Mouse (Mus musculus) 416B (cell line): ENCODE measurements around the gene Kcnj9.
A peak's percentile ranks its signal among the peaks of the same experiment; 100 is the strongest.

ENCODE experiments used
- DNase-seq: peaks from one replicate; pipeline ENCODE4 v3.0.0; 2011; ENCODE audit warnings: low read depth

Gene Kcnj9

DNA sequence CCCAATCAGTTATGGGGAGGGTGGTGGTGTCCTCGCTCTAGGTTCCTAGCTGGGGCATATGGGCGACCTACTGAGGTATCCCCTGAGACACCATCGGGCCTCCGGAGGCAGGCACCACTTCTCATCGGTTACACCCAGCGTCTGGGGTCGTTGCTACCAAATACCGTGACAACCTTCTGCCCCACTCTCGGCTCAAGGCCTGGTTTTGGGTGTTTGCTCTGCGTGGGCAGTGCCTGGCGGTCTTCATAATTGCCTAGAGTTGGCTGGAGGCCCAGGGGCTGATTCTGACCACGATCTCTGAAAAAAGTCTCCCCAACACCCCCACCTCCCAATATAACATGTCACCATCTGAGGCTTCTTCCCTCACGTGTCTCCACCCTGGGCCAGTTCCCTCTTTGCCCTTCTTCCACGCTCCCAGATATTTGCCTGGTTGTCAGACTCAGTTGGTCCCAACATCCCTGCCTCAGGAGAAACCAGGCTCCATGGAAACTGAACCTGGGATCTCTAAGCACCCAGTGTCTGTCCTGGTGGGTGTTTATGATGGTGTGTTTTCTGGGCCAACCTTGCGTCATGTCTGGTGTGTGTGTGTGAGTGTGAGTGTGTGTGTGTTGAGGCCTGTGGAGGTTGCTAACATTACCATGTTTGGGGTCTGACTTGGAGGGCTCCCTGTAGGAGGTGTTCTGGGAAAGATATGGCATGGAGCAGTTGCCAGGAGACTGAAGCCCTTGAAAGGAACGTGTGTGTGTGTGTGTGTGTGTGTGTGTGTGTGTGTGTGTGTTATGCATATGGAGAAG lies 16.2 kb downstream of the Kcnj9 start:
- peak; percentile 49 for DNase-seq

DNA sequence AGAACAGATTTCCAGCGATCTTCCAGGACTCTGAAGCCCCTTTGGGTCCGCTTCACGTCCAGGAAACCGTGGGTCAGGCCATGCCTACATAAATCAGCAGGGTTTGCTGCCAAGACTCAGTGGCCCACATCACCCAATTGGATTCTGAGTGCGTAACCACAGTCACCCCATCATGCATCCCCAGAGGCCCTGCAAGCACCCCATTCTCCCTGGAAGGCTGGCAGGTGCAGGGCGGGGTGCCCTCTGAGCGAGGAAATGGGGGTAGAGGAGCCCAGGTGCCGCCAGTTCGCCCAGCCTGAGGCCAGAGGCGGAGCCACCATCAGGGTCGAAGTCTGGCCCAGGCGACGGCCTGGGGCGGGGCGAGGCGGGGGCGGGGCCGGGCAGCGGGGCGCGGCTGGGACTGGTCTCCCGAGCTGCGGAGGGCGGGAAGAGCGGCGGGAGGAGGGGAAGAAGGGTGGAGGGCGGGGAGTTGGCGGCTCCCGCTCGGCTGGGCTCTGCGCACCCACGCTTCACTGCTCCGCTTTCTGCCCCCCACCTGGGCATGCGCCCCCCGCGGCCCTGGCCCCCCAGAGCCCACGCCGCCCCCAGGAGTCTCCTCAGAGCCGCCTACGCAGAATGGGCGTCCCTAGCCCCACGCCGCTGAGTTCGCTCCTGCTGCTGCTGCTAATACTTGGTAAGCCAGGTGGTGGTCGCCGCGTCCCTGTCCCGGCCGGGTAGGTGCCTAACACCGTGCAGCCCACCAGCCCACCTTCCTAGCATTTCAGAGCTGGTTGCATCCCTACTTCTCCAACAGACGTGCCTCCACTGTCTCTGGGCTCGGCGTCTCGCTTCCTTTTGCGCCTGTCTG lies 17.0 kb downstream of the Kcnj9 start:
- DNase-seq = peak; percentile 86

DNA sequence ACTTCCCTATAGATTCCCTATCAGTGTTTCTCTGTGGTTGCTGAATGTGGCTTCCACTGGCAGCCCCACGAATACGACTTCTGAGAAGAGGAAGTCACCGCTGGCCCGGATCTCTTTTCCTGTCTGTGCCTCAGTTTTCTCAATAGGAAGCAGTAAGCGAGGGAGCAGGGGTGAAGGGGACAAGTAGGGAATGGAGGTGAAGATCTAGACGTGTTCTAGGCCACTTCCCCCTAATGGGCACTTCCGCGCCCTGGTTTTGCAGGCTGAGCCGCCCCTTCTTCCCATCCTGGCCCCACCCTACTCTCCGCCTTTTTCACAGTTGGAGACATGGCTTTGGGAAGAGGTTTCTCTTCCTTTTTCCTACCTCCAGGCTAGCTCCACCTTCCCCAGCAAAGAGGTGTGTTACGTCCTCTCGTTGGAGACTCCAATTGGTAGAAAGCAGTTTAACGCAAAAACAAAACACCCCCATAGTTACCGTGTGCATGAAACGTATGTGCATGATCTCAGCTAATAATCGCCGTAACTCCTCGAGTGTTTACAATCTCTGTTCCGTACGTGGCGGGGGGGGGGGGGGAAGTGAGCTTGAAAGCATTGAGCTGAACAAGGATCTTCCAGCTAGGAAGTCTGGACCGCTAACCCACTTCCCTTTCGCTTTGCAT lies 17.7 kb downstream of the Kcnj9 start:
- peak; percentile 92 for DNase-seq

- peak; percentile 94 for DNase-seq
Measured at GRCm38 (mm10) chr1:172309699-172310398, 19.3 kb downstream of the Kcnj9 start.

DNA sequence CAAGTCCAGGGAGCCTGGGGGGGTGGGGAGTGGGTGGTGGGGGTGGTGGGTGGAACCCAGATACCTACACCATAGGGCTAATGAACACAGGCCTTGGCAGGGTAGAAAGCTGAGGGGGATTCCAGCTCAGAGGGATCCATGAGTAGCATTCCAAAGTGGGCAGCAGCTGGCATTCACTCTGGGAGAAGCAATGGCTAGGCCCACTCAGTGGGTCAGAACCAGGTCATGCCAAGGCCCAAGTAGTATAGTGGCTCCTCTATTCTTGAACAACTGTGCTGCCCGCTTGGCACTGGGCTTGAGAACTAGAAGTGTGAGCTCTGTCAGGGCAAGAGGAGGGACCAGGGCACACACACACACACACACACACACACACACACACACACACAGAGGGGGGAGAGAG lies 20.7 kb downstream of the Kcnj9 start:
- no peak for DNase-seq

DNA sequence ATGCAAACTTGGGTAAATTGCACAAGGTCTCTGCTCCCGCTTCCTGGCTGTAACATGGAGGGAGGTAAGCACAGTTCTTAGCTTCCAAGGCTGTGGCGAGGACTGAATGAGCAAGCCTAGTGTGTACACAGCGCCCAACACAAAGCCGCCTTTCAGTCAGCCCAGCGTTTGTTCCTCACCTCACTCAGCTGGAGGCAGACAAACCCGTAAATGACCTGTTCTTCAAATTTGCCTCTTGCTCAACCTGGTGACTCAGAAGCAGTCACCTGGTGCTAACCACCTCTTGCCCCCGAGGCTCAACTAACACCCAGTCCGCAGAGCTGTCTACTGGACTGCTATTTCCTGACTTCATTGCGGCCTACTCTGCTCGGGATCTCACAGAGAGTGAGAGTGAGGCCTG lies 21.2 kb downstream of the Kcnj9 start:
- DNase-seq = peak; percentile 82

- DNase-seq = no peak
Measured at GRCm38 (mm10) chr1:172306885-172307284, 22.2 kb downstream of the Kcnj9 start.

GRCm38 (mm10) chr1:172306196-172306595 lies 22.9 kb downstream of the Kcnj9 start:
- DNase-seq = peak; percentile 99

- peak; percentile 80 for DNase-seq
Measured at GRCm38 (mm10) chr1:172305635-172306034, 23.5 kb downstream of the Kcnj9 start.

- peak; percentile 46 for DNase-seq
Measured at GRCm38 (mm10) chr1:172305153-172305552, 24.0 kb downstream of the Kcnj9 start.

- DNase-seq = peak; percentile 86
Measured at GRCm38 (mm10) chr1:172304443-172304842, 24.7 kb downstream of the Kcnj9 start.

DNA sequence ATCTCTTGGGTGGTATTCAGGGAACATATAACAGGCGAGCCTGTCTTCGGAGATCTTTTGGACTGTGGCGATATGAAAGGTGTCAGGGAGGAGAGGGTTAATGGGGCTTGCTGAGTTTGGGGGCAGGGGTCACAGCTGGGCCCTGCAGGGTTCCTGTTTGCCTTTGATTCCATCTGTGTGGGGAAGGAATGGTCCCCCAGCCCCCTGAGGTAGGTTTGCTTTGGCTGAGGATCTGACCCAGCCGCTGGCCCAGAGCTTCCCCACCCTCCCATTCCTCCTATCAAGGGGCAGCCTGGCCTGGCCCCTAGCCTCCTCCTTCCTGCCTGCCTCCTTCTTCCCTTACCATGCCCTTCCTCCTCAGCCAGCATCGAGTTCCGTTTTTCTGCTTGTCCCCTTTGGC lies 26.3 kb downstream of the Kcnj9 start:
- DNase-seq = no peak

GRCm38 (mm10) chr1:172302311-172302710 lies 26.8 kb downstream of the Kcnj9 start:
- peak; percentile 27 for DNase-seq

DNA sequence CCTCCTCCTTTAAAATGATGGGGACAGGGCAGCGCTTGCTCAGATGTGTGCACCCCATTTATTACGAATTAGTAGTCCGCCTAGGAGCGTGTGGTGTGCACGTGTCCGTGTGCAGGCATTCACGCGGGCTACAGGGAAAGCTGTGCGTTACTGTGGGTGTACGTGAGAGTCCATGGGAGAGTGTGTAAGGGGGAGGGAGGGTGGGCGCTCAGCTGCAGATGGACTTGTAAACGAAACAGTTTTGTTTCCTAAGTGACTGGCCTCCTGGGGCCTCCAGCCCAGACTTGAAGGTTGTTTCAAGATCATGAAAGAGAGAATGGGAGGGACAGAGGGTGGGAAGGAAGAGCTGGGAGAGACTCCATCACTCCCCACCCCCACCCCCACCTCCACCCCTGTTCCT lies 27.9 kb downstream of the Kcnj9 start:
- DNase-seq = no peak

GRCm38 (mm10) chr1:172300247-172300646 lies 28.9 kb downstream of the Kcnj9 start:
- DNase-seq = no peak

DNA sequence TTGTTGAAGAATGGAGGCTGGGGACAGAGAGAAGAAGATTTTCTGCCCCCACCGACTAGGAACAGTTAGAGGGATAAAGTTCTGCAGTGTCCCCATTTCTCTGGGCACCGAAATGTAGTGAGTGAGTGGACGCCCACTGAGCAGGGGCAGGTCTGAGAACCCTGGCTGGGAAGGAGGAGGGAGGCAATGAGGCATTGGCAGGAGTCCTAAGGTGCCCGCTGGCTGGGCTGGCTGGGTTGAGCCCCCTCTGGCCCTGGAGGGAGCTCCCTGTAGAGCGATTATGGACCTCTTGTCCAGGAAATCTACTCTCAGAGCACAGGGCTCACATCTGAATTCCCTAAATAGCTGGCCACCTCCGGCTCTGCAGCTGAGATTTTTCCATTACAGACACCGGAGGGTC lies 29.6 kb downstream of the Kcnj9 start:
- DNase-seq = no peak

DNA sequence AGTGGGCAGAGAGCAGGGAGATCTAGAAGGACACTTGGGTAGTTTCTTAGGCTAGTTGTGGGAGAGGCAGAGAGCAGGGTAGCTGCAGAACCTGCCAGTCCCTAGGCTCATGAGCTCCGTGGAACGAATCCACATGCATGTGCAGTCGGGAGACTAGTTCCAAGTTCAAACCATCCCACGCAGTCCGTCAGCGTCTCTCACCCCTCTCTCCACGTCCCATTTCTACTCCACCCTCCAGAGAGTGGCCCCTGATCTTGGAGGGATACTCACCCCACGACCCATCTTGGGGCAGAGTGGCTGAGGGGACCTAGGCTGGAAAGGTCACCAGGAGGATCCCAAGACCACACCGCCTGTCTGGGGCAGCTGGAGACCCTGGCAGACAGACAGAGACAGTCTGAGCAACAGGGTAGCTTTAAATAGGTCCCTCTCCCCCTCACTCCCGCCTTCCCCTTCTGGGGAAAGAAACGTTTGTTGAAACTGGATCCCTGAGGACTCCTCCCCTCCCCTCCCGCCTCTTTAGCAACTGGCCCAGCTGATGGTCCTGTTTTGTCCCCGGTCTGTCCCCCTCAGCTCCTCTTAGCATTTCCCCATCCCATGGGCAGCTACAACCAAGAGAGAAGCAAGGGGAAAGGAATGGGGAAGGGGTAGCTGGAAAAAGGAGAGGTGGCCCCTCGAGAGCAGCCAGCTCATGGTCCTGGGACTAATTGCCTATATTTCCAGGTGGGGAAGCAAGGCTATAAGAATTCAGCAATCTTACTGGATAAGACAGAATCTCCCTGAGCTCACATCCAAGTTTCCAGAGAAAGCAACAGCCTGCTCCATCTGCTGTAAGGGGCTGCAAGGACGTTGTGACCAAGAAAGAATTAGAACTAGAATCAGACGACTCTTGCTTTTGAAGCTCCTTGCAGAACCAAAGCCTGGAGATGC lies 31.2 kb downstream of the Kcnj9 start, which contains the start of gene Atp1a2:
Atp1a2 (minus strand) TSS at position 454 of the 927 bp plus-strand sequence.
- DNase-seq = no peak

GRCm38 (mm10) chr1:172296816-172297510 lies 32.2 kb downstream of the Kcnj9 start:
- DNase-seq = no peak

- DNase-seq = no peak
Measured at GRCm38 (mm10) chr1:172295751-172296197, 33.3 kb downstream of the Kcnj9 start.

- DNase-seq = no peak
Measured at GRCm38 (mm10) chr1:172293449-172293848, 35.7 kb downstream of the Kcnj9 start.
